Mouse (Mus musculus) embryonic facial prominence, embryonic 13.5 days (tissue): ENCODE data around the gene Plpp4. TPM values are rescaled to one million over a fixed set of nuclear protein-coding genes. Genes with fewer than 3 reads are reported as not detected.

Experiments
- ATAC-seq: fragments of 200-750 bp; cut with Nextera tagmentation; 2 replicates; pipeline ENCODE4 v1.8.0; 2017; ENCODE audit warnings: low read depth; ENCODE audit not compliant: insufficient number of reproducible peaks, insufficient read depth, low FRiP score, low TSS enrichment
- H3K27ac ChIP-seq: fragments of 300-500 bp; sonication (generic); 2 replicates; pipeline ENCODE4 v1.5.1; 2015; ENCODE audit warnings: moderate library complexity, mild to moderate bottlenecking, inconsistent platforms
- H3K27me3 ChIP-seq: fragments of 300-500 bp; sonication (generic); 2 replicates; pipeline ENCODE4 v1.6.1; 2015; ENCODE audit warnings: mild to moderate bottlenecking, inconsistent platforms
- H3K36me3 ChIP-seq: fragments of 300-500 bp; sonication (generic); 2 replicates; pipeline ENCODE4 v1.6.1; 2015; ENCODE audit warnings: mild to moderate bottlenecking, inconsistent platforms
- H3K4me1 ChIP-seq: fragments of 300-500 bp; sonication (generic); 2 replicates; pipeline ENCODE4 v1.6.1; 2015; ENCODE audit warnings: inconsistent platforms
- H3K4me2 ChIP-seq: fragments of 300-500 bp; sonication (generic); 2 replicates; pipeline ENCODE4 v1.6.1; 2015; ENCODE audit warnings: moderate library complexity, mild to moderate bottlenecking, inconsistent platforms
- H3K4me3 ChIP-seq: fragments of 300-500 bp; sonication (generic); 2 replicates; pipeline ENCODE4 v1.5.1; 2015; ENCODE audit warnings: mild to moderate bottlenecking, inconsistent platforms
- H3K9ac ChIP-seq: fragments of 300-500 bp; sonication (generic); 2 replicates; pipeline ENCODE4 v1.6.1; 2015; ENCODE audit warnings: mild to moderate bottlenecking, inconsistent platforms
- H3K9me3 ChIP-seq: fragments of 300-500 bp; sonication (generic); 2 replicates; pipeline ENCODE4 v1.6.1; 2016; ENCODE audit warnings: inconsistent platforms
- WGBS: fragments of 180-500 bp; shearing (Covaris S2); methylation state at CpG from one replicate; pipeline ENCODE4 v1.1.7; 2015; ENCODE audit warnings: mixed read lengths; 5-methylcytosine and 5-hydroxymethylcytosine counted together
- polyA plus RNA-seq: library from polyadenylated mRNA; unstranded; fragments of >200 nt; fragmentation: Nextera tagmentation; extraction: Ambion mirVana; gene quantifications from 2 replicates; pipeline ENCODE4 v1.2.1, GENCODE M21; 2015

Gene Plpp4
- polyA plus RNA-seq, 1 experiment from 2014 or later, result 0.55 TPM

- Histone ChIP-seq H3K27ac (no peak overlapping the region), H3K4me2 (no peak overlapping the region), H3K36me3 (no peaks in the 10 kb centered on the region), H3K9me3 (no peaks in the 10 kb centered on the region), H3K4me1 (no peaks in the 10 kb centered on the region), H3K9ac (no peak overlapping the region), H3K27me3 (no peaks in the 10 kb centered on the region), H3K4me3 (no peak overlapping the region)
- no peak for ATAC-seq
- 81% methylated on average over 13 of the region's 13 CpGs for WGBS
Measured at GRCm38 (mm10) chr7:129402695-129403364, 146.0 kb downstream of the Plpp4 start.

- Histone ChIP-seq H3K9ac (no peak overlapping the region), H3K4me1 (no peaks in the 10 kb centered on the region), H3K4me3 (no peak overlapping the region), H3K9me3 (no peaks in the 10 kb centered on the region), H3K27me3 (no peaks in the 10 kb centered on the region), H3K4me2 (no peak overlapping the region), H3K27ac (no peak overlapping the region), H3K36me3 (no peaks in the 10 kb centered on the region)
- 40% methylated on average over 7 of the region's 7 CpGs for WGBS
- no peak for ATAC-seq
Measured at GRCm38 (mm10) chr7:129406069-129406468, 149.2 kb downstream of the Plpp4 start.

GRCm38 (mm10) chr7:129412695-129413094 lies 155.9 kb downstream of the Plpp4 start:
- Histone ChIP-seq H3K27me3 (no peaks in the 10 kb centered on the region), H3K27ac (no peak overlapping the region), H3K4me1 (no peaks in the 10 kb centered on the region), H3K36me3 (no peaks in the 10 kb centered on the region), H3K9ac (no peak overlapping the region), H3K4me2 (no peak overlapping the region), H3K4me3 (no peak overlapping the region), H3K9me3 (no peaks in the 10 kb centered on the region; the same call in 1 of the 2 replicates)
- ATAC-seq, result no peak
- 62% methylated on average over 2 of the region's 2 CpGs for WGBS

DNA sequence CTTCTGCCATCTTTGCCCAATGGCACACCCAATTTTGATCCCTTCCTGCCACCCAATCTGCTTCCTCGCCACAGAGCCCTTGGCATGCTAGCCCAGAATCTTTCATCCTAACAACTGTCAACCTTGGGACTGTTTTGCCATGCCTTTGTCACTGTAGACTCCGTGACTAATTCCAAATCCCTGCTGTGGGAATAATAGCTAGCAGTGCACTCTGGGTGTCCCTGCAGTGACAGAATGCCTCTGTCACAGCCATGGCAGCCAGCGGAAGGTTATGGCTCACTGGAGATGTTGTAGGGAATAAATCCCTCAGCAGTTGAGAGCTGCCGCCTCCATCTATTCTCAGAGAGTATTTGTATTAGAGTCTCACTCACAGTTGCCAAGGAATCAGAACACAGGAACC lies 158.3 kb downstream of the Plpp4 start:
- Histone ChIP-seq H3K4me3 (no peak overlapping the region), H3K27ac (no peak overlapping the region), H3K9ac (no peak overlapping the region), H3K4me1 (no peaks in the 10 kb centered on the region), H3K4me2 (no peak overlapping the region), H3K27me3 (no peaks in the 10 kb centered on the region), H3K36me3 (no peaks in the 10 kb centered on the region), H3K9me3 (no peaks in the 10 kb centered on the region; the same call in 1 of the 2 replicates)
- 47% methylated on average over 4 of the region's 4 CpGs for WGBS
- ATAC-seq, result no peak

DNA sequence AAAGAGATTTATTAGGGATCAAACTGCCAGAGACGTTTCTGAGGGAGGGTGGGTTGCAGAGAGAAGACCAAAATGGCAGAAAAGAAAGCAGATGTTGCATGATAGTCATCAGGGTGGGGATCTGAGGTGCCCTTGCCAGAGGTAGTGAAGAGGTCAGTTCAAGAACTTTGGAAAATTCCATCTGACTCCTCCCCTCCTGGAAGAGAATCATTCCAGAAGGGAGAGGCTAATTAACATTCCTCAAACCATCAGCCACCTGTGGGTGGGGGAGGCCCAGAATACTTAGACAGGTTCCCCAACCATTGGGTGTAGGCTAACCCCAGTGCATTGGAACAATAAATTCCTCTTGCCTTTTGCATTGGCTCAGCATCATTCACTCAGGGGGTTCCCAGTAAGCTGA lies 164.3 kb downstream of the Plpp4 start:
- no peaks in the 10 kb centered on the region for H3K27me3 ChIP-seq
- no peaks in the 10 kb centered on the region for H3K9me3 ChIP-seq
- H3K4me3 ChIP-seq, result no peak overlapping the region
- H3K4me1 ChIP-seq, result no peaks in the 10 kb centered on the region
- no peak overlapping the region for H3K27ac ChIP-seq
- H3K36me3 ChIP-seq, result no peaks in the 10 kb centered on the region
- 39% methylated on average over 1 of the region's 1 CpGs for WGBS
- no peak overlapping the region for H3K9ac ChIP-seq
- H3K4me2 ChIP-seq, result no peak overlapping the region
- no peak for ATAC-seq

GRCm38 (mm10) chr7:129425554-129425953 lies 168.7 kb downstream of the Plpp4 start:
- H3K27me3 ChIP-seq, result no peaks in the 10 kb centered on the region
- WGBS, result 17% methylated on average over 2 of the region's 2 CpGs

GRCm38 (mm10) chr7:129428794-129429193 lies 172.0 kb downstream of the Plpp4 start:
- Histone ChIP-seq H3K36me3 (no peaks in the 10 kb centered on the region), H3K4me3 (no peak overlapping the region), H3K4me2 (no peak overlapping the region), H3K9me3 (no peaks in the 10 kb centered on the region), H3K27ac (no peak overlapping the region), H3K4me1 (no peaks in the 10 kb centered on the region), H3K27me3 (no peaks in the 10 kb centered on the region), H3K9ac (no peak overlapping the region)
- ATAC-seq, result no peak
- WGBS, result 49% methylated on average over 4 of the region's 4 CpGs

More at GRCm38 (mm10) chr7:129425554-129425953, 168.7 kb downstream of the Plpp4 start:
- Histone ChIP-seq H3K4me2 (no peak overlapping the region), H3K4me1 (no peaks in the 10 kb centered on the region), H3K36me3 (no peaks in the 10 kb centered on the region), H3K9ac (no peak overlapping the region), H3K4me3 (no peak overlapping the region), H3K9me3 (no peaks in the 10 kb centered on the region), H3K27ac (no peak overlapping the region)
- no peak for ATAC-seq

DNA sequence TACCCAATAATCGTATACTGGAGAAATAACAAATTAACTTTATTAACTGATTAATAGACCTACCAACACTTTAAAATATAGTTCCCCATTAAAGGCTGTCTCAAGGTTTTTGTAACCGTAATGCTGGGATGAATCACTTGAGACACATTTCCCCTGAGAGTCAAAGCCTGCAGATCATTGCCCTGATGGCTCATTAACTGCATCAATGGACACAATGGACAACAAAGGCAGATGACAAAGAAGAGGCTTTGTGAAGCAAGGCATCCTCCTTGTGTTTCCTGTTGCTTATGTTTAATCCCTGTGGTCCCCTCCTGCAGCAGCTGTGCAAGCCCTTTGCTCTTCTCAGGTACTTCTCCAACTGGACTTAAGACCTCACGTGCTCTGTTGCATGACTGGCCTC lies 173.1 kb downstream of the Plpp4 start:
- no peak overlapping the region for H3K4me3 ChIP-seq
- no peak for ATAC-seq
- H3K36me3 ChIP-seq, result no peaks in the 10 kb centered on the region
- no peak overlapping the region for H3K4me2 ChIP-seq
- 77% methylated on average over 3 of the region's 3 CpGs for WGBS
- no peaks in the 10 kb centered on the region for H3K9me3 ChIP-seq
- H3K27ac ChIP-seq, result no peak overlapping the region
- H3K27me3 ChIP-seq, result no peaks in the 10 kb centered on the region
- H3K9ac ChIP-seq, result no peak overlapping the region
- no peaks in the 10 kb centered on the region for H3K4me1 ChIP-seq
